Mouse (Mus musculus) cerebellum, adult 2 months (tissue): ENCODE measurements around the gene Rnf220. TPM values are rescaled to one million over a fixed set of nuclear protein-coding genes. Genes with fewer than 3 reads are reported as not detected.

Experiments used
- DNase-seq, 2 experiments: peaks; one replicate each; pipeline ENCODE4 v3.0.0; 2021
- H3K27ac ChIP-seq: fragments of 200-500 bp; 2 replicates; pipeline ENCODE4 v1.5.1; 2012; ENCODE audit warnings: low read length, control low read depth, inconsistent platforms; ENCODE audit not compliant: insufficient read depth
- H3K27me3 ChIP-seq: fragments of 200-500 bp; 2 replicates; pipeline ENCODE4 v1.6.1; 2012; ENCODE audit warnings: inconsistent platforms, mild to moderate bottlenecking, low read length, moderate library complexity; ENCODE audit not compliant: control insufficient read depth, insufficient read depth
- H3K4me1 ChIP-seq: fragments of 200-500 bp; 2 replicates; pipeline ENCODE4 v1.6.1; 2011; ENCODE audit warnings: low read length; ENCODE audit not compliant: control insufficient read depth, insufficient read depth
- H3K4me3 ChIP-seq: fragments of 200-500 bp; replicated peaks from 2 replicates; pipeline ENCODE3; 2011; ENCODE audit warnings: mild to moderate bottlenecking, low read depth, low read length, control low read depth; ENCODE audit not compliant: insufficient read depth
- CTCF ChIP-seq: fragments of 200-500 bp; IDR thresholded peaks from 2 replicates; pipeline ENCODE4 v1.5.1; 2011; ENCODE audit warnings: low read depth, mild to moderate bottlenecking, control low read depth, low read length, moderate library complexity, borderline replicate concordance; ENCODE audit not compliant: insufficient read depth
- POLR2A ChIP-seq: fragments of 200-500 bp; IDR thresholded peaks from 2 replicates; pipeline ENCODE4 v1.6.1; 2011; ENCODE audit warnings: low read length, control low read depth, borderline replicate concordance; ENCODE audit not compliant: insufficient read depth
- WGBS: fragments of 180-500 bp; shearing (Covaris S2); methylation state at CpG from one replicate; pipeline ENCODE4 v1.1.7; 2018; 5-methylcytosine and 5-hydroxymethylcytosine counted together
- polyA plus RNA-seq: library from polyadenylated mRNA; depleted of rRNA; stranded (reverse); fragments of >200 nt; gene quantifications from 2 replicates; pipeline ENCODE4 v1.2.3, GENCODE M21; 2012

Rnf220 gene
- polyA plus RNA-seq, 1 experiment = 183 TPM

DNA sequence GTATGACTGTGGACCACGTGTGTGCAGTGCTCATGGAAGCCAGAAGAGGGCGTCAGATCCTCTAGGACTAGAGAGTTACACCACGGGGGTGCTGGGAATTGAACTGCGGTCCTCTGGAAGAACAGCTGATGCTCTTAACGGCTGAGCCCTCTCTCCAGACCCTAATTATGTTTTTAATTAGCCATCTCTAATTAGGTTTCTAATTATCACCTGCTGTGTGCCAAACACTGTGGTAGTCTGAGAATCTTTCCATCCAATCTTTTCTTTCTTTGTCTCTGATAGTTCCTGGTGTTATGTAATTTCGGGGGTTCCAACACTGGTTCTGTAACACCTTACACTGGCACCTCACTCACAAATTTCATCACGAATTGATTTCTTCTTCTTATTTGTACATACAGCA lies 75.8 kb downstream of the Rnf220 start:
- Histone ChIP-seq H3K4me1 (no peaks in the 10 kb centered on the region), H3K27me3 (no peaks in the 10 kb centered on the region; the same call in 1 of the 2 replicates)
- WGBS = 61% methylated on average over 7 of the region's 7 CpGs

GRCm38 (mm10) chr4:117416827-117417226 lies 80.0 kb downstream of the Rnf220 start:
- 68% methylated on average over 1 of the region's 1 CpGs for WGBS
- Histone ChIP-seq H3K4me1 (no peaks in the 10 kb centered on the region), H3K27me3 (no peaks in the 10 kb centered on the region; the same call in 1 of the 2 replicates), H3K27ac (no peak overlapping the region), H3K4me3 (no peak overlapping the region)
- no peak for DNase-seq
- no peak for TF ChIP-seq POLR2A
- TF ChIP-seq CTCF = no peak

More for the DNA sequence above, 75.8 kb downstream of the Rnf220 start:
- Histone ChIP-seq H3K4me3 (no peak overlapping the region), H3K27ac (no peak overlapping the region)
- DNase-seq = no peak
- TF ChIP-seq CTCF (no peak), POLR2A (no peak)

GRCm38 (mm10) chr4:117410049-117410410 lies 86.8 kb downstream of the Rnf220 start:
- TF ChIP-seq CTCF (no peak), POLR2A (no peak)
- no peak for DNase-seq
- Histone ChIP-seq H3K4me1 (peaks cover 4% of the 10 kb centered on the region), H3K4me3 (no peak overlapping the region), H3K27ac (no peak overlapping the region; the same call in 1 of the 2 replicates), H3K27me3 (no peaks in the 10 kb centered on the region; the same call in 1 of the 2 replicates)
- 50% methylated on average over 3 of the region's 3 CpGs for WGBS

- no peaks in the 10 kb centered on the region for H3K27me3 ChIP-seq
- no peak overlapping the region for H3K27ac ChIP-seq
- H3K4me1 ChIP-seq = peaks cover 4% of the 10 kb centered on the region
- DNase-seq = peak in 1 of 2 experiments; percentile 33
- WGBS = 46% methylated on average over 14 of the region's 14 CpGs
- no peak overlapping the region for H3K4me3 ChIP-seq
- TF ChIP-seq CTCF (no peak), POLR2A (no peak)
These were observed 87.5 kb downstream of the Rnf220 start for GRCm38 (mm10) chr4:117409144-117410048.

- WGBS = 86% methylated on average over 5 of the region's 5 CpGs
These were observed 88.9 kb downstream of the Rnf220 start for GRCm38 (mm10) chr4:117407945-117408344.

GRCm38 (mm10) chr4:117405999-117406398 lies 90.9 kb downstream of the Rnf220 start:
- H3K4me3 ChIP-seq = no peak overlapping the region
- DNase-seq = peak; percentile 59 to 65
- H3K27ac ChIP-seq = no peak overlapping the region
- no peaks in the 10 kb centered on the region for H3K27me3 ChIP-seq
- peaks cover 4% of the 10 kb centered on the region for H3K4me1 ChIP-seq
- TF ChIP-seq CTCF = no peak
- no peak for TF ChIP-seq POLR2A
- 9% methylated on average over 9 of the region's 9 CpGs for WGBS

More at GRCm38 (mm10) chr4:117407945-117408344, 88.9 kb downstream of the Rnf220 start:
- DNase-seq = no peak
- TF ChIP-seq POLR2A = no peak
- TF ChIP-seq CTCF = no peak
- no peaks in the 10 kb centered on the region for H3K27me3 ChIP-seq
- no peak overlapping the region for H3K27ac ChIP-seq
- H3K4me1 ChIP-seq = peaks cover 4% of the 10 kb centered on the region
- H3K4me3 ChIP-seq = no peak overlapping the region

DNA sequence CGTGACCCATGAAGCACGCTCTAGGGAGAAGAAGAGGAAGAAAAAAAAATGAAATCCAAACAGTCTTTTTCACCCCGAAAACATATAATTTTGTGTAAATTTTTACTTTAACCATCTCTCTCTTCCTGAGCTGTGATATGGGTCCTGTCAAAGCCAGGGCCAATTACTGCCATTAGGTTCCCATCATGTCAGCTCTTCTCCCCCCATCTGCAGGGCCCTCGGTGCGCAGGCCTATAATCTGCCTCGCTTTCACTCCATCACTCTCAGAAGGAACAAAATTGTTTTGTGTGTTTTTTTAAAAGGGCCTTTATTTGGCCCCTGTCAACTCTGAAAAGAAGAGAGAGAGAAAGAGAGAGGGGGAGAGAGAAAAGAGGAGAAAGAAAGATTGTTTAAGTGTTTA lies 91.6 kb downstream of the Rnf220 start:
- WGBS = 92% methylated on average over 6 of the region's 6 CpGs
- H3K4me1 ChIP-seq = peaks cover 4% of the 10 kb centered on the region
- no peak overlapping the region for H3K27ac ChIP-seq
- no peak for TF ChIP-seq CTCF
- TF ChIP-seq POLR2A = no peak
- H3K27me3 ChIP-seq = no peaks in the 10 kb centered on the region
- no peak overlapping the region for H3K4me3 ChIP-seq
- no peak for DNase-seq

DNA sequence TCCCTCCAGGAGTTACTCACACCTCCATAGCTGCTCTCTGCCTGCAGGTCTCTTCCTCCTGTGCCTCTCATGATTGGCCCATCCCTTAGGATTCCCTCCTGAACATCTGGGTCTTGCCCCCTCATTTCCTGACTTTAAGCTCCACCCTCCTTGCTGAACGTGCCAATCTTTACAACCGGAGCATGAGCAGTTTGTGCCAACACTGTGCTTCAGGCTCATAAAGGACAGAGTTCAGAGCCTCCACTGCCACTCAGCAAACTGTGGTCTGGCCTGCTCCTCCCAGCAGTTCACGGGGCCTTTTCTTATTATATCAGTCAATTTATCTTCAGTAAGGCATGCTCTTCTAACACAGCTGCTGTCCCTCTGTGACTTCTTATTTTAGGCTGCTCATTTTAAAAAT lies 93.4 kb downstream of the Rnf220 start:
- 68% methylated on average over 3 of the region's 3 CpGs for WGBS
- Histone ChIP-seq H3K27ac (no peak overlapping the region), H3K4me1 (peaks cover 4% of the 10 kb centered on the region), H3K27me3 (no peaks in the 10 kb centered on the region), H3K4me3 (no peak overlapping the region)
- no peak for TF ChIP-seq CTCF
- no peak for TF ChIP-seq POLR2A
- no peak for DNase-seq
